Mouse (Mus musculus): Measurements from ENCODE around the gene Cyp24a1.
A peak's percentile ranks its signal among the peaks of the same experiment; 100 is the strongest.
"Not testable (repeated sequence)": the region's sequence is repeated elsewhere in the genome, so short reads cannot be mapped to it uniquely, and the experiment has no call there.

The Cyp24a1 gene

DNA sequence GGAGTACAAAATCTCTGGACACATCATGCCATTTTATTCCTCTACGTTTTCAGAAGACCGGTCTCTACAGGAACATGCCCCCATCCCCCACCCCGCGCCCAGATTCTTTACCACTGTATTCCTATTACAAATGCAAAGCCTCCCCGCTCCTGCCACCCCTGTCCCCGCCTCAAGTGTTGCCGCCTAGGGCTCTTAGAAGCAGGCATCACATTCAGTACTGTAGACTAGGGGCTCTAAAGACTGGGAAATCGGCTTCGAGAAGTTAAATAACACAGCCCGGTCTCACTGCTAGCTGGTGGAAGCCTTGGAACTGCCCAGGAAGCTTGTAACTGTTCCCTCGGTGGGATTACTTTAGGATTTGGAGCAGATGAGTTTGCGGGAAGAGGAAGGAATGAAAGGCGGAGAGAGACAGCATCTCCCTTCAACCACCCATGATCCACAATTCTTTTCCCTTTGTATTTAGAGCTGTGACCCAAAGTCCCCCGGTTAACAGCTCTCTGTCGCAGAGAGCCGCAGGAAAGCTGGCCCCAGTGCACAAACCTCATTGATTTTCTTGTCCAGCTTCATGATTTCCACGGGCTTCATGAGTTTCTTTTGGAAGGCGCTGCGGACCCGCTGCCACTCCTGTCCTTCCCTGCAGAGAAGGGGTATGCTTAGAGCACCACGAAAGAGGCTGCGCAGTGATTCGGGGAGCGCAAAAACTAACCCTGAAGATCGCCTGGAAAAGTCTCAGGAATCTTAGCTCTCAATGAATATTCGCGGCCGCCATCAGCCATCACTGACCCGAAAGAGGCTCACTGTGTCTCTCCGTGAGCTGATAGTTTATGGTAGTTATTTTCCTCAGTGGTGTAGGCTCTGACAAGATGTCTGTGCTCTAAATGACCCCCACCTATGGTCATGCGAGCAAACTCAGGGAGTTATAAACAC lies 1.9 kb downstream of the Cyp24a1 start:
- DNase-seq (ENCODE audit: low read depth, low spot score), result no peak

GRCm38 (mm10) chr2:170487890-170488502 lies 8.9 kb downstream of the Cyp24a1 start:
- DNase-seq (ENCODE audit: low read depth, low spot score), result peak; percentile 16

DNA sequence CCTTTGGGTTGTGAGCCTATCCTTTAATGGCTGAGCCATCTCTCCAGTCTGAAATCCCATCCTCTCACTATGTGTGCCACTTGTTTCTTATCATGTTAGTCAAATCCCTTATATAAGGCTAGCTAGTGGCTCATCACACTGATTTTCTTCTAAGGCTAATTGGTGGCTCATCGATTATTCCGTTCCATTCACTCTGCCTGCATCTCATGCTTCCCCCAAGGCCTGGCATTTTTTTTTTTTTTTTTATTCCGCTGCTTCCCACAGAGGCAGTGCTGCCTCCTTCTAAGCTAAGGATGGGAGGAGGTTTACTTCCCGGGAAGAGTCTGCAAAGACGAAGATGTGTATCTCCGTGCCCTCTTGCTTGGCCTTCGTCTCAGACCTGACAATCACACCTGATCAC lies 9.7 kb downstream of the Cyp24a1 start:
- DNase-seq (ENCODE audit: low read depth, low spot score), result no peak

- DNase-seq (ENCODE audit: low read depth, low spot score), result no peak
These were observed 13.0 kb downstream of the Cyp24a1 start for GRCm38 (mm10) chr2:170483914-170484313.

- DNase-seq (ENCODE audit: low read depth, low spot score), result no peak
These were observed 14.9 kb downstream of the Cyp24a1 start for GRCm38 (mm10) chr2:170482019-170482540.

DNA sequence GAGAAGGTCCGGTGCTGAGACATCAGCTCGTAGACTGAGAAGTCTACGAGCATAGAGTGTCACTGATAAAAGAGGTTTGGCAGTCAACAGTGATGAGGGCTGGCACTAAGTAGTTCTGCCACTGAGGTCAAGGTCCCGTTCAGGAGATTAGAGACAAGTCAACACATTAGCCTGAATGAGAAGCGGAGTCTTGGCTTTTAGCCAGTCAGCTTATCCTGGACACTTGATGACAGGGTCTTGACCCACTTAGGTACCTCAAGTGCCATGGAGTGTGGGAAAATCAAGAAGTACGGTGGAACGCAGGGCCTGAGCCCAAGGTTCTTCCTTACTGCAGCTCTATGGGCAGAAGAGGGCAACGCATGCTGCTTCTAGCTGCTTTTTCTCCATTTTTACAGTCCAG lies 20.3 kb downstream of the Cyp24a1 start:
- DNase-seq (ENCODE audit: low read depth, low spot score), result no peak

GRCm38 (mm10) chr2:170476215-170476614 lies 20.7 kb downstream of the Cyp24a1 start:
- no peak for DNase-seq (ENCODE audit: low read depth, low spot score)

DNA sequence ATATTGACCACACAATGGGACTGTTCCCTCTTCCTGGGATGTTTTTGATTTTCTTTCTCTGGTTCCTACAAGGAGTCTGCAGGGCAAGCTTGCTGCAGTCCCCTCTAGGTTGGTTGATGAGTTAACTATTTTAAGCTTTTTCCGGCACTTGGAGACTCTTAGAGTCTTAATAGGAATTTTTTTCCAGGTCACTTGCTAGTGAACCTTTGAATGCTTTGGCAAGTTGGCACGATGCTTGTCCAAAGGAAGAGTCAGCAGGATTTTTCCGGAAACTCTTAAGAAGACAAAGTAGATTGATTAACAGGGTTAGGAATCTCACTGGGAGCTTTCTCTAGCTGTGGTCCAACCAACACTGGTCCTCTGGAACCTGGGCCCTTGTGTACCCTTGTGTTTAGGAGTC lies 21.8 kb downstream of the Cyp24a1 start:
- DNase-seq (ENCODE audit: low read depth, low spot score), result no peak

DNA sequence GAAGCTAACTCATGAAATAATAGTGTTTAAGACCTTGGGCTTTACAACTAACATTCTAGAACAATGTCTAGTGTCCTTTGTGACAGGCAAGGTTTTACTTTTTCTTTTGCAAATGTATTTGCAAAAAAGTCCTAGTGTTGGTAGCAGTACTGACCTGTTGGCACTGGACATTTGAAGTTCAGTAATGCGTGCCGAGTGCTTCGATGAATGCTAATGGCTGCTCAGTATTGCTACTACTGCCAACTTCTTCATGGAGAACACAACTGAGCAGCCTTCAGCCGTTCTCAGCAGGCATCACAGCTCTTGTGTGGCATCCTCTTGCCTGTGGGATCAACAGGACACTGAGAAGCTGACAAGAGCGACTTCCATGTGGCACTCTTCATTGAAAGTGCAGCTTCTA lies 22.8 kb downstream of the Cyp24a1 start:
- no peak for DNase-seq (ENCODE audit: low read depth, low spot score)

DNA sequence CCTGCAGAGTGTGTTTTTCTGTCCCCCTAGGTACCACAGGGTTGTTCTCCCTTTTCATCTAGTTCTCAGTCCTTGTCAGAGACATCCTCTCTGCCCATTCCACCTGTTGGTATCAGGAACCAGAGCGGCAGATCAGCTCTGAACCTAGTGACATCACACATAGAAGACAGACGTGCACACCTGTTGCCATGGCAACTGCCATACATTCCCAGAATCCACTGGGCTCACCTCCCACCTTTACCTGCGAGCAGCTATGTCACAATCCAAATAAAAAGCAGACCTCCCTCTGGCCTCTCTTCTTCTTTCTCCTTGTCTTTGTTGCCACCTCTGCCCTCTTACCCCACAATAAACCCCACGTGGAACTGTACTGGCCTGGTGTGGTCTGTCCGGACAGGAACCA lies 26.4 kb downstream of the Cyp24a1 start:
- no peak for DNase-seq (ENCODE audit: low read depth, low spot score)

DNA sequence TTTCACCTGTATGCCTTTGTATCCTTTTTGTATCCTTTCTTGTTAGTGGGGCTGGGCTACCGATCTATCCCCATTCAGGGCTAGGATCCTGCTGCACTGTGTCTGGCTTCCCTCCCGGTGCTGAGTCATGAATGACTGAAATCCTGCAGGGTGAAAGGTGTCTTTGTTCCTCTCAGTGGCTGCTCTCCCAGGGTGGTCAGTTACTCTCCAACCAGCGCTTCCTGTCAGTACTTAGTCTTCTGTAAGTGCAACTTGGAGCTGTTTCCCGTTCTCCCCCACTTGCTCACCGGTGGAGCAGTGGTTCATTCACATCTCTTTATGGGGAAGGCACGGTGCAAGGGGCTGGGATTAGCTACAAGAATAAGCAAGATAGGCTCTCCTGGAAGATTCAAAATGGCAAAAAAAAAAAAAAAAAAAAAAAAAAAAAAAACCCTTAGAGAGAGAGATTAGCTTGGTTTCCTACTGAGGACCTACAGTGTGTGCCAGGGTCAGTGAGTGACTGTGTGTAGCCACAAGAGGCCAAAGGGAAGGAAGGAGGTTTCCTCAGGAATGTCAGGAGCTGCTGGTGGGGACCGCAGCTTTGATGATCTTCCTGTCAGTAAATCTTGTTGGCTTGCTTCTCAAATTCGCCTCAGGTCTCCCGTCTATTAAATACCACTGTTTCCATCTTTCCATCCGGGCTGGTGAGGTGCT lies 27.2 kb downstream of the Cyp24a1 start:
- no peak for DNase-seq (ENCODE audit: low read depth, low spot score)

- no peak for DNase-seq (ENCODE audit: low read depth, low spot score)
These were observed 28.9 kb downstream of the Cyp24a1 start for GRCm38 (mm10) chr2:170468009-170468408.

DNA sequence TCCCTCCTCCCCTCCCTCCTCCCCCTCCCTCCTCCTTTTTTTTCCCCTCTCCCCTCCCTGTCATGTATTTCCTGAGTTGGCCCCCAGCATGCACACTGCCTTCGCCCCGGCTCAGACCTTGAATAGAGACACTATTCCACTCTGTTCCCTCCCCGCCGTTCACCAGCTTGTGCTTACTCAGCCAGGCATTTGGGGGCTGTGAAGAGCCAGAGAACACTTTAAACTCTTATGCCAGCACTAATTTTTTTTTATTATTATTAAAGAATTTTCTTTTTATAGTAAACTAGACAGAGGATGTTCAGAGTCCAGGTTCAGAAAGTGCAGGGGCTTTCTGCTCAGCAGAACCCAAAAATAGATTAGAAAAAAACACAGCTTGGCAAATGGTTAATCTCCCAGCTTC lies 32.1 kb downstream of the Cyp24a1 start:
- no peak for DNase-seq (ENCODE audit: low read depth, low spot score)

GRCm38 (mm10) chr2:170461652-170462051 lies 35.3 kb downstream of the Cyp24a1 start:
- no peak for DNase-seq (ENCODE audit: low read depth, low spot score)

- DNase-seq (ENCODE audit: low read depth, low spot score), result no peak
These were observed 37.1 kb downstream of the Cyp24a1 start for GRCm38 (mm10) chr2:170459805-170460204.

DNA sequence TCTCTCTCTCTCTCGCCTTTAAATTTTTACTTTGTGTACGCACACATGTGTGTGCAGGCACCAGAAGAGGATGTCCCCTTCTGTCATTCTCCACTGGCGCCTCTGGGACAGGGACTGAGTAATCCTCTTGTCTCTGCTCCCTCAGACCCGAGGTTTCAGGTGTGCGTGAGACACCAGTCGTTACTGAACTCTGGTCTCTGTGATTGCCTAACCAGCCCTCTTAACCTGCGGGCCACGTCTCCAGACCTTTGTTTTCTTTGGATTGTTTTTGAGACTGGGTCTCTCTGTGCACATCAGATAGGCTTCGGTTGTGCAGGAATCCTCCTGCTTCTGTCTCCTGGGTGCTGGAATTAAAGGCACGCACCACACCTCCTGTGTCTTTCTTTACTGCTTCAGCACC lies 37.8 kb downstream of the Cyp24a1 start:
- no peak for DNase-seq (ENCODE audit: low read depth, low spot score)

DNA sequence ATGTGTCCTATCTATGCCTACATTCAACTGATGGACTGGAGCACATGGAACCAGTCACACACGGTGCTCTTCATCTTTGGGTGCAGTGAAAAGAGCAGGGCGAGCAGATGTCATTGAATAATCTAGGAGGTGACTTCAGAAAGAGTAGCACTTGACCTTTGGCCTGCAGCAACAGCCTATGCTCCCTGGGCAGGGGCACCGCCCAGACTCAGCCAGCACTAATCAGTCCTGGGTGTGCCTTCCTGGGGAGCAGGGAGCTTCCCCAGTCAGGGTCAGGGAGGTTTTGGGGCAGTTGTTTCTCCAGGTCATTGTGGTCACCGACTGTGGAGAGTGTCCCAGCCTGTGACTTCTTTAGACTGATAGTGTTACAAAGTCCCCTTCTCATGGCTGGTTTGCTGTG lies 43.1 kb downstream of the Cyp24a1 start:
- not testable (repeated sequence) for DNase-seq (ENCODE audit: low read depth, low spot score)

DNA sequence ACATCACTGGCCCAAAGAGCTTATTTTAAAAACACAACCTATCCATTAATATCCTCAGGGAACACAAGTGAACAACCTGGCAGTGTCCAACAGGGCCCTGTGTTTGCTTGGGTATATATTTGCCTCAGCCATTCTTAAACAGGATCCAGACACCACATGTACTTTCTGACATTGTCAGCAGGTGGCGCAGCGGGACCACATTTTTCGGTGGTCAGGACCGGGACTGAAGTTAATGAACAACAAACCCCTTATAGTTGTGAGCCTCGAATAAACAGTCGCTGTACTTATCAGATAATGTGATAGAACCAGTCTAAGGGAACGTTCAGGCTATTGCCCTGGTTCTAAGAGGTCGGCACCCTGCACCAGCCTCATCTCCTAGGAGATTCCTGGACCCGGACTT lies 46.0 kb downstream of the Cyp24a1 start:
- DNase-seq (ENCODE audit: low read depth, low spot score), result peak; percentile 55

DNA sequence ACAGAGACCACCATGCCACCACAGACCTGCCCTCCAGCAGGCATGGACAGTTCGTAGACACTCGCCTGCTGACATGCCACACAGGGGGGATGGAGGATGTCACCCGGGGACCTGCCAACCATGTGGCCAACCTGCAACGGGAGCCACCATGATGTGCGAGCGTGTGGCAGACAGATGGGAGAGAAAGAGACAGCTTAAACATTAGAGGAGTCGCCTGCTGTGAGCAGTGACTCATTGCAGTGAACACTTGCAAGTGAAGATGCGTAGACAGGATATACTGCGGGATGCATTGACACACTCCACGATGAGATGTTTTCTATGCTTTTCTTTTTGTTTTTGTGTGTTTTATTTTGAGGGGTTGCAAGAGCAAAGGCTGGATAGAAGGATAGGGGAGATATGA lies 49.3 kb downstream of the Cyp24a1 start:
- DNase-seq (ENCODE audit: low read depth, low spot score), result no peak

DNA sequence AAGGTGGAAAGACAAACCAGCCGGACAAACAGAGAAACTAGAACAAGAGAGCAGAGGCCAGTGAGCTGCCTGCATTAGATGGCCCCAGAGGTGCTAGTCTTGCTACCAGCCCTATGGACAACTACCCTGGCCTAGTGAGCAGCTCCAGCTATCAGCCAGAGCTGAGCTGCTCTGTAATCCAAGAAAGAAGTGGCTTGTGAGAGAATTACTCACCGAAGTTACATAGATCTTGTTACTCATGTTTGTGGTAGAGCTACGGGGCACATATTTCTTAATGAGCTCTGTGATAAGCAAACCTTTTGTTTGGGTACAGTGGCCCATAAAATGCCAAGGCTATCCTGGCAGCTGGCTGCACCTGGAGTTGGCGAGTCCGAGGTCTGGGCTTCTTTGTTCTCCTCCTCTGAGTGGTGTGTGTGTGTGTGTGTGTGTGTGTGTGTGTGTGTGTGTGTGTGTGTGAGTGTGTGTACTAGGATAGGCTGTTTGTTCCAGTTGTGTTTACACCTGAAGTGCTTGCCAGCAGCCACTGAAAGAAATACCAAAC lies 50.0 kb downstream of the Cyp24a1 start:
- DNase-seq (ENCODE audit: low read depth, low spot score), result no peak

DNA sequence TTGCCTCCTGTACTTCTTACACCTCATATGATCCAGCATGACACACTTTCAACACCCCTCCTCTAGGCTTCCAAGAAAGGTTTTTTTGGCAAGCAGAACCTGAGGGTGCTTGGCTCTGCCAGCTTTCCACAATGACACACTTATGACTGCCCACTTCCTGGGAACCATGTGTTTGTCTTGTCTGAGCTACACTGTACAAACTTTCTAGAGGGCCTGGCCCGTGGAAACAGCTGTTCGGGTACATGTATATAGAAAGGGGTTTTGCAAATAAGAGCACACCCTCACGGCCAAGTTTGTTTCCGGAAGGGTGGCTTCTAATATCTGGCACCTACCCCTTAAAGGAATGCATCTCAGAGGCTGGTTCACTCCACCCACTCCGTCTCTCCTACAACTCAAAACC lies 51.1 kb downstream of the Cyp24a1 start:
- no peak for DNase-seq (ENCODE audit: low read depth, low spot score)

GRCm38 (mm10) chr2:170442535-170442934 lies 54.4 kb downstream of the Cyp24a1 start:
- DNase-seq (ENCODE audit: low read depth, low spot score), result no peak
